Mouse (Mus musculus) MEL (cell line): ENCODE data around the gene Fam192a. TPM values are rescaled to one million over a fixed set of nuclear protein-coding genes. Genes with fewer than 3 reads are reported as not detected.

Experiments
- DNase-seq: peaks from one replicate; pipeline ENCODE4 v3.0.0; 2011; ENCODE audit warnings: low read depth, low spot score
- H3K27ac ChIP-seq: 2 replicates; pipeline ENCODE4 v1.5.1; 2012; ENCODE audit warnings: low read depth, mild to moderate bottlenecking, control low read depth, low read length, moderate library complexity; ENCODE audit not compliant: control insufficient read depth
- H3K27me3 ChIP-seq, 2 experiments: fragments of 150-350 bp in 1 of 2; sonication (generic) in 1 of 2; 2 replicates each; pipeline ENCODE4 v1.6.1; 2012; ENCODE audit warnings: low read length in 2 of 2, mild to moderate bottlenecking in 2 of 2, improper control_type of control experiment in 1 of 2, moderate library complexity in 1 of 2; ENCODE audit not compliant: insufficient read depth in 2 of 2, control insufficient read depth in 1 of 2
- H3K36me3 ChIP-seq, 2 experiments: 2 replicates each; pipeline ENCODE4 v1.6.1; 2012 to 2014; ENCODE audit warnings: low read length in 2 of 2, improper control_type of control experiment in 1 of 2, inconsistent platforms in 1 of 2, mild to moderate bottlenecking in 1 of 2; ENCODE audit not compliant: insufficient read depth in 2 of 2, control insufficient read depth in 1 of 2
- H3K4me1 ChIP-seq, 2 experiments: fragments of 150-350 bp in 1 of 2; sonication (generic) in 1 of 2; 2 replicates each; pipeline ENCODE4 v1.6.1; 2012; ENCODE audit warnings: low read length in 2 of 2, improper control_type of control experiment in 1 of 2, mild to moderate bottlenecking in 1 of 2; ENCODE audit not compliant: insufficient read depth in 2 of 2, control insufficient read depth in 1 of 2
- H3K4me3 ChIP-seq, 2 experiments: fragments of 150-350 bp in 1 of 2; sonication (generic) in 1 of 2; 2 replicates each; pipeline ENCODE4 v1.5.1; 2012; ENCODE audit warnings: low read depth in 2 of 2, low read length in 2 of 2, mild to moderate bottlenecking in 2 of 2, moderate library complexity in 2 of 2, control low read depth in 1 of 2, improper control_type of control experiment in 1 of 2; ENCODE audit not compliant: control insufficient read depth in 1 of 2, insufficient read depth in 1 of 2
- H3K79me2 ChIP-seq: 2 replicates; pipeline ENCODE4 v1.6.1; 2012; ENCODE audit warnings: mild to moderate bottlenecking, low read length, moderate library complexity; ENCODE audit not compliant: control insufficient read depth, poor library complexity, insufficient read depth
- H3K9ac ChIP-seq: 2 replicates; pipeline ENCODE4 v1.6.1; 2012; ENCODE audit warnings: low read depth, mild to moderate bottlenecking, control low read depth, low read length, moderate library complexity; ENCODE audit not compliant: control insufficient read depth, poor library complexity, severe bottlenecking
- H3K9me3 ChIP-seq: fragments of 150-350 bp; sonication (generic); replicated peaks from 2 replicates; pipeline ENCODE4 v1.6.1; 2012; ENCODE audit warnings: mild to moderate bottlenecking, low read length, improper control_type of control experiment, moderate library complexity; ENCODE audit not compliant: insufficient read depth
- CHD1 ChIP-seq: IDR thresholded peaks from 2 replicates; pipeline ENCODE4 v1.6.1; 2012; ENCODE audit warnings: low read depth, mild to moderate bottlenecking, inconsistent platforms, low read length, improper control_type of control experiment
- EP300 ChIP-seq, 2 experiments: IDR thresholded peaks; 2 replicates each; pipeline ENCODE4 v1.6.1; 2011; ENCODE audit warnings: improper control_type of control experiment in 2 of 2, low read length in 2 of 2, low read depth in 1 of 2, mild to moderate bottlenecking in 1 of 2
- ETS1 ChIP-seq: IDR thresholded peaks from 2 replicates; pipeline ENCODE4 v1.6.1; 2012; ENCODE audit warnings: low read depth, mild to moderate bottlenecking, inconsistent platforms, low read length, improper control_type of control experiment, moderate library complexity
- GABPA ChIP-seq: IDR thresholded peaks from 2 replicates; pipeline ENCODE4 v1.6.1; 2012; ENCODE audit warnings: low read depth, mild to moderate bottlenecking, inconsistent platforms, low read length, improper control_type of control experiment, moderate library complexity
- GATA1 ChIP-seq: IDR thresholded peaks from 2 replicates; pipeline ENCODE4 v1.6.1; 2011; ENCODE audit warnings: low read depth, low read length, improper control_type of control experiment
- JUND ChIP-seq: IDR thresholded peaks from 2 replicates; pipeline ENCODE4 v1.6.1; 2011; ENCODE audit warnings: low read depth, mild to moderate bottlenecking, improper control_type of control experiment, low read length
- MAFK ChIP-seq: IDR thresholded peaks from 2 replicates; pipeline ENCODE4 v1.6.1; 2011; ENCODE audit warnings: low read depth, mild to moderate bottlenecking, low read length, improper control_type of control experiment, borderline replicate concordance
- MAX ChIP-seq: IDR thresholded peaks from 2 replicates; pipeline ENCODE4 v1.6.1; 2011; ENCODE audit warnings: low read length, improper control_type of control experiment
- MEF2A ChIP-seq: IDR thresholded peaks from 2 replicates; pipeline ENCODE4 v1.6.1; 2014; ENCODE audit warnings: low read depth, mild to moderate bottlenecking, inconsistent platforms, low read length, improper control_type of control experiment; ENCODE audit not compliant: poor library complexity, insufficient replicate concordance, severe bottlenecking; ENCODE audit errors: extremely low read depth
- MXI1 ChIP-seq: IDR thresholded peaks from 2 replicates; pipeline ENCODE4 v1.6.1; 2011; ENCODE audit warnings: mild to moderate bottlenecking, low read depth, low read length, improper control_type of control experiment
- MYB ChIP-seq: IDR thresholded peaks from 2 replicates; pipeline ENCODE4 v1.6.1; 2011; ENCODE audit warnings: mild to moderate bottlenecking, low read depth, low read length, improper control_type of control experiment
- NELFE ChIP-seq: IDR thresholded peaks from 2 replicates; pipeline ENCODE4 v1.6.1; 2011; ENCODE audit warnings: low read depth, low read length, improper control_type of control experiment
- POLR2A ChIP-seq, 2 experiments: IDR thresholded peaks; 2 replicates each; pipeline ENCODE4 v1.6.1; 2011 to 2012; ENCODE audit warnings: low read length in 2 of 2, mild to moderate bottlenecking in 2 of 2, control low read depth in 1 of 2, improper control_type of control experiment in 1 of 2, low read depth in 1 of 2, moderate library complexity in 1 of 2; ENCODE audit not compliant: control insufficient read depth in 1 of 2, insufficient read depth in 1 of 2, poor library complexity in 1 of 2
- SIN3A ChIP-seq: IDR thresholded peaks from 2 replicates; pipeline ENCODE4 v1.6.1; 2012; ENCODE audit warnings: low read length, improper control_type of control experiment, inconsistent platforms
- TAL1 ChIP-seq: IDR thresholded peaks from 2 replicates; pipeline ENCODE4 v1.6.1; 2012; ENCODE audit warnings: mild to moderate bottlenecking, inconsistent platforms, low read length, moderate library complexity, mixed read lengths
- TCF12 ChIP-seq: IDR thresholded peaks from 2 replicates; pipeline ENCODE4 v1.6.1; 2014; ENCODE audit warnings: low read depth, mild to moderate bottlenecking, inconsistent platforms, low read length, improper control_type of control experiment, moderate library complexity
- UBTF ChIP-seq: IDR thresholded peaks from 2 replicates; pipeline ENCODE4 v1.6.1; 2012; ENCODE audit warnings: low read depth, mild to moderate bottlenecking, inconsistent platforms, low read length, improper control_type of control experiment, moderate library complexity, borderline replicate concordance; ENCODE audit not compliant: insufficient read depth
- USF1 ChIP-seq: IDR thresholded peaks from 2 replicates; pipeline ENCODE4 v1.6.1; 2014; ENCODE audit warnings: low read depth, mild to moderate bottlenecking, inconsistent platforms, low read length, improper control_type of control experiment, moderate library complexity
- ZNF384 ChIP-seq: IDR thresholded peaks from 2 replicates; pipeline ENCODE4 v1.6.1; 2012; ENCODE audit warnings: low read depth, mild to moderate bottlenecking, inconsistent platforms, low read length, improper control_type of control experiment
- polyA plus RNA-seq, 2 experiments: library from polyadenylated mRNA; stranded (reverse) in 1 of 2; unstranded in 1 of 2; fragments of >175 nt in 1 of 2; fragments of >200 nt in 1 of 2; gene quantifications; 2 replicates each; pipeline versions ENCODE4 v1.2.1 to v1.2.4; 2012; ENCODE audit warnings: low replicate concordance in 2 of 2, low read depth in 1 of 2; ENCODE audit not compliant: insufficient read length in 2 of 2, insufficient read depth in 1 of 2, missing spikeins in 1 of 2
- total RNA-seq: library from RNA; depleted of rRNA; stranded (reverse); fragments of 300-350 nt; gene quantifications from 2 replicates; pipeline ENCODE4 v1.2.3, GENCODE M21; 2012

The Fam192a gene
- total and polyA plus RNA-seq, 3 experiments, result 46.3 to 88.1 TPM; not detected in 1

DNA sequence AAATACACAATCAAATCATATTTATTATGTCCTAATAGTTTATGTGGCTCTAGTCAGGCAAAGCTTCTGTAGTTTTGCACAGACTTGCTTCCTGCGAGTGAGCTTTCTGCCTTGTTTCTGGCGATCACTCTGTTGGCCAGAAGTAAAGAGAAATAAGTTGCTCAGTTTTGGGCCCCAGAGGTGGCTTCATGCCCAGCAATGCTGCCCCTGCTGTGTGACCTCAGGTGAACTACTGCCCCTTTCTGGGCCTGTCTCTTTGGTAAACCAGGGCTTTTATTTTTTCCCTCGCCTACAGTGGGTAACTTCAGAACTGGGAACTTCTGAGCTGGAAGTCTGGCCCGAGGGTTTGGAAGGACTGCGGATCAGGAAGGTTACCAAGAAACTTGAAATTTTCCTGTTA lies 52.8 kb downstream of the Fam192a start:
- Histone ChIP-seq H3K79me2 (no peaks in the 10 kb centered on the region; the same call in 1 of the 2 replicates), H3K9ac (peak overlapping the region; percentile 47), H3K27me3 (no peaks in the 10 kb centered on the region)
- TF ChIP-seq NELFE (0 out of 2 replicates have a peak, but pooled peaks have one; percentile 2), MAFK (no peak)
- TF ChIP-seq, all 39 proteins: peak for 1
- H3K27ac ChIP-seq, result peak overlapping the region; percentile 77
- no peaks in the 10 kb centered on the region for H3K9me3 ChIP-seq
- peaks cover 4 to 22% of the 10 kb centered on the region in 2 experiments; a peak in 3 of 4 replicates for H3K4me1 ChIP-seq
- DNase-seq, result peak; percentile 27
- H3K36me3 ChIP-seq, result peaks cover 0 to 16% of the 10 kb centered on the region in 2 experiments; a peak in 2 of 4 replicates
- H3K4me3 ChIP-seq, result peak overlapping the region; percentile 39 to 40

- no peak overlapping the region for H3K27ac ChIP-seq
- H3K36me3 ChIP-seq, result peaks cover 0 to 27% of the 10 kb centered on the region in 2 experiments; a peak in 2 of 4 replicates
- no peaks in the 10 kb centered on the region for H3K79me2 ChIP-seq
- H3K4me1 ChIP-seq, result peaks cover 16 to 31% of the 10 kb centered on the region in 2 experiments
- TF ChIP-seq ZNF384 (no peak), ETS1 (no peak), TAL1 (no peak), MEF2A (no peak), SIN3A (no peak), GABPA (no peak)
- H3K27me3 ChIP-seq, result no peaks in the 10 kb centered on the region
- H3K9me3 ChIP-seq, result no peaks in the 10 kb centered on the region
- no peak overlapping the region for H3K9ac ChIP-seq
- DNase-seq, result no peak
- H3K4me3 ChIP-seq, result no peak overlapping the region
Observed at GRCm38 (mm10) chr8:94543981-94544380, 57.8 kb downstream of the Fam192a start.

GRCm38 (mm10) chr8:94540889-94541795 lies 60.7 kb downstream of the Fam192a start:
- peak; percentile 59 for DNase-seq
- H3K9ac ChIP-seq, result 0 out of 2 replicates have a peak overlapping the region, but pooled peaks have one; percentile 20
- peaks cover 0 to 21% of the 10 kb centered on the region in 2 experiments; a peak in 2 of 4 replicates for H3K36me3 ChIP-seq
- TF ChIP-seq EP300 (IDR thresholded peaks at IDR 0.05; ENCODE audit: low read depth in 1 of 2, low read length in 2 of 2), result peak; percentile 76 to 78
- TF ChIP-seq TCF12, result peak; percentile 90
- 0 out of 2 replicates have a peak, but pooled peaks have one; percentile 32 for TF ChIP-seq JUND
- peak; percentile 31; the same call in 1 of the 2 replicates for TF ChIP-seq MAX
- peak; percentile 31; the same call in 1 of the 2 replicates for TF ChIP-seq SIN3A
- 0 out of 2 replicates have a peak, but pooled peaks have one; percentile 21 for TF ChIP-seq MXI1
- peak; percentile 89 for TF ChIP-seq ZNF384
- TF ChIP-seq GATA1, result peak; percentile 80
- TF ChIP-seq CHD1, result no peak
- TF ChIP-seq POLR2A (IDR thresholded peaks at IDR 0.05; ENCODE audit: control insufficient read depth in 1 of 2, insufficient read depth in 1 of 2, low read depth in 1 of 2, low read length in 2 of 2, poor library complexity in 1 of 2), result no peak
- peak; percentile 77 for TF ChIP-seq ETS1
- no peak; the same call in 1 of the 2 replicates for TF ChIP-seq USF1
- TF ChIP-seq TAL1, result peak; percentile 73
- TF ChIP-seq MYB, result peak; percentile 26; the same call in 1 of the 2 replicates
- no peak for TF ChIP-seq UBTF
- peaks cover 16 to 22% of the 10 kb centered on the region in 2 experiments for H3K4me1 ChIP-seq
- H3K79me2 ChIP-seq, result no peaks in the 10 kb centered on the region
- H3K4me3 ChIP-seq, result peak overlapping the region in 1 of 2 experiments; percentile 24; a peak in 2 of 4 replicates
- no peaks in the 10 kb centered on the region for H3K9me3 ChIP-seq
- H3K27ac ChIP-seq, result peak overlapping the region; percentile 31
- no peaks in the 10 kb centered on the region for H3K27me3 ChIP-seq
